Mouse (Mus musculus) B cell, adult (primary cell): ENCODE data around the gene C530008M17Rik. TPM values are rescaled to one million over a fixed set of nuclear protein-coding genes. Genes with fewer than 3 reads are reported as not detected.

Experiments
- total RNA-seq: library from RNA; stranded (reverse); gene quantifications from 4 replicates; pipeline ENCODE4 v1.2.4, GENCODE M21; 2023; ENCODE audit not compliant: inconsistent age

C530008M17Rik gene
- total RNA-seq = 0.51 to 1.5 TPM (median 0.56 TPM) in 4 replicates

DNA sequence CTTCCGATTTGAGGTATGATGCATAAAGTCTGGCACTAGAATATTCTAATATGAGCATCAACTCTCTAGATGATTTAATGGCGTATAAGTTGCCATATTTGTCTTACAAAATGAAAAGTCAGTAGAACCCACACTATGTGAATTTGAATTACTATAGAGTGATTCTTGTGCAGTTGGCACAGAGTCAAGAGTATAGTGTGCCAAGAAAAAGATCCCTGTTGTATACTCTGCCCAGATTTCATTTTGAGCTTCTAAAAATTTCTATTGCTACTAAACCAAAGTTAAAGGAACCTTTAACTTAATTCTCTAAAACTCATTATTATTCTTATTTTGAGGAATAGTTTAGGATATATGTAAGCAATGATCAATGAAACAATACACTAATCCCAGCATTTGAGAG lies at the start of gene C530008M17Rik:
Gene C530008M17Rik (plus strand): TSS at position 301 of the 400 bp plus-strand sequence.

DNA sequence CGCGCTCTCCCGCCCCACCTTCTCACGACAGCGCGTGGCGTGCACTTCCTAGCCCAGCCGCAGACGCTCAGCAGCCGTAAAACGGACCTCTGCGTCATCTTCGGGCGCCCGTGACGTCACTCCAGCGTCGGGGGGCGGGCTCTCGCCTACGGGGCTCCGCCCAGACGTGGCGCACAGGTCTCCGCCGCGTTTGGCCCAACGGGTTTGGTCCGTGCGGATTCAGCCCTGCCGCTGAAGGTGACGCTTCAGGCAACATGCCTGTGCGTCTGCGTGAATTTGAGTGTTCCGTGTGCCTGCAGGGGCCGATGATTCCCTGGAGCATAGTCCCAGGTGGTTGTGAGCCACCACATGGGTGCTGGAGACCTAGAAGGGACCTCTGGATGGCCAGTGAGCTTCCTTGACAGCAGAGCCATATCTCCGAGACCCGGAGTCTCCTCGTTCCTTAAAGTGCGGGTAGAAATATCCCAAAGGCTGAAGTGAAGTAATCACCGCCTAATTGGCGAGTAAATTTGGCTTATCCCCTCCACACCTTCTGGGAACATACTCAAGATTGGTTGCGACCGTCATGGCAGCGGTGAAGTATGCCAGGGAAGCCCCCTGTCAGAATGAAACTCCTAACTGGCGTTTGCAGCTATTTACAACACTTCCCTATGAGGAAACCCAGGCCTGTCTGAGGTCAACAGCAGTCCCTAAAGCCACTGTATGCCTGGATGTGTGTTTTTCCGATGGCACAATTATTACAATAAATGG lies 249.3 kb downstream of the C530008M17Rik start, which contains the start of gene Aasdh:
Gene Aasdh (minus strand): TSS at position 110 of the 750 bp plus-strand sequence.

Other genes with a start within 250 kb of the C530008M17Rik start
- not detected in 4 replicates for gene Gm7271, start 172.5 kb upstream of the C530008M17Rik start, total RNA-seq
- 57.6 to 63.1 TPM (median 58.3 TPM) in 4 replicates for gene Exoc1, start 127.2 kb upstream of the C530008M17Rik start, total RNA-seq
- gene Cep135, start 67.8 kb upstream of the C530008M17Rik start, total RNA-seq = 21.4 to 24.8 TPM (median 22.6 TPM) in 4 replicates
- 26.0 to 35.5 TPM (median 29.5 TPM) in 4 replicates for gene Aasdh, start 249.0 kb downstream of the C530008M17Rik start, total RNA-seq